Mouse (Mus musculus) adrenal gland, postnatal 25 days (tissue): ENCODE measurements around the gene Sept8. TPM values are rescaled to one million over a fixed set of nuclear protein-coding genes. Genes with fewer than 3 reads are reported as not detected.

Experiments used
- DNase-seq: peaks from one replicate; pipeline ENCODE4 v3.0.0; 2021; ENCODE audit warnings: mixed read lengths
- total RNA-seq: library from RNA; stranded (reverse); gene quantifications from 2 replicates; pipeline ENCODE4 v1.2.3, GENCODE M21; 2021

The Sept8 gene
- total RNA-seq, 1 experiment from 2014 or later, result 44.6 TPM

- DNase-seq, result no peak
Measured at GRCm38 (mm10) chr11:53583151-53583550, 64.1 kb downstream of the Sept8 start.

GRCm38 (mm10) chr11:53584849-53585248 lies 65.8 kb downstream of the Sept8 start:
- no peak for DNase-seq

GRCm38 (mm10) chr11:53585510-53585909 lies 66.5 kb downstream of the Sept8 start:
- no peak for DNase-seq

GRCm38 (mm10) chr11:53588279-53588678 lies 69.2 kb downstream of the Sept8 start:
- no peak for DNase-seq

GRCm38 (mm10) chr11:53590368-53590768 lies 71.3 kb downstream of the Sept8 start:
- peak; percentile 41 for DNase-seq

GRCm38 (mm10) chr11:53591116-53591515 lies 72.1 kb downstream of the Sept8 start:
- no peak for DNase-seq

Other genes with a start within 250 kb of the Sept8 start
- gene Hspa4, start 218.8 kb upstream of the Sept8 start, total RNA-seq, result 179 and 185 TPM in 2 replicates
- gene Zcchc10, start 194.6 kb upstream of the Sept8 start, total RNA-seq, result 12.7 and 14.2 TPM in 2 replicates
- 156 and 173 TPM in 2 replicates for gene Aff4, start 168.4 kb upstream of the Sept8 start, total RNA-seq
- not detected in 2 replicates for gene Leap2, start 96.1 kb upstream of the Sept8 start, total RNA-seq
- 989 and 1,060 TPM in 2 replicates for gene Uqcrq, start 88.4 kb upstream of the Sept8 start, total RNA-seq
- 1.4 and 2.2 TPM in 2 replicates for gene Gdf9, start 88.2 kb upstream of the Sept8 start, total RNA-seq
- 0.30 TPM in 1 of 2 replicates, not detected in the other for gene Gm10447, start 62.1 kb upstream of the Sept8 start, total RNA-seq
- 3.4 and 4.6 TPM in 2 replicates for gene Shroom1, start 62.1 kb upstream of the Sept8 start, total RNA-seq
- gene Gm9837, start 48.8 kb upstream of the Sept8 start, total RNA-seq, result not detected in 2 replicates
- not detected in 2 replicates for gene Gm9945, start 39.1 kb upstream of the Sept8 start, total RNA-seq
- 0.30 and 0.33 TPM in 2 replicates for gene Sowaha, start 39.0 kb upstream of the Sept8 start, total RNA-seq
- 27.0 and 31.9 TPM in 2 replicates for gene Kif3a, start 48.1 kb downstream of the Sept8 start, total RNA-seq
- gene Il4, start 99.4 kb downstream of the Sept8 start, total RNA-seq, result not detected in 2 replicates
- gene Il13, start 115.4 kb downstream of the Sept8 start, total RNA-seq, result not detected in 2 replicates
- 19.7 and 22.0 TPM in 2 replicates for gene Rad50, start 188.1 kb downstream of the Sept8 start, total RNA-seq
- not detected in 2 replicates for gene Il5, start 201.5 kb downstream of the Sept8 start, total RNA-seq